Mouse (Mus musculus): ENCODE data around the gene Hs3st5. TPM values are rescaled to one million over a fixed set of nuclear protein-coding genes. Genes with fewer than 3 reads are reported as not detected.
"Not testable (repeated sequence)": the region's sequence is repeated elsewhere in the genome, so short reads cannot be mapped to it uniquely, and the experiment has no call there.

Hs3st5 gene
- total RNA-seq, 2 experiments from 2014 or later, result not detected

GRCm38 (mm10) chr10:36554941-36555888, 48.6 kb downstream of the Hs3st5 start:
- ATAC-seq (replicated peaks; ENCODE audit: low FRiP score, poor library complexity, severe bottlenecking), result no peak

DNA sequence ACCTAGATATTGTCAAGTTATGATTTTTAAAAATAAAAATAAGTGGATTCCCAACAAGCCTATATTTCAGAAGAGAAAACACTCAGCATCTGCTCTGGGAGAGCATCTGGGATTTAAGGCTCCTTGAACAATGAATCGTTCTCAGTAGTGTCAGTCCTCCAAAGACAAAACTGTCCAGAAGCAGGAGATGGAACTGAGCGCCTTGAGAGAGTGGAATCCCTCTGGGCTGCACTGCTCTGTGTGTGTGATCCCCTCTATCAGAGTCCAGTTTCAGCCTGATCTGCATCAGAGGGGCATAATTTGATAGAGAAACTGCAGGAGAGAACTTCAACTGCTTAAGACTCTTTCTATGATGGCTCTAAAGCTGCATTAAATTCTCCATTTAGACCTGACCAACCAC, 49.5 kb downstream of the Hs3st5 start:
- no peak for ATAC-seq (replicated peaks; ENCODE audit: low FRiP score, poor library complexity, severe bottlenecking)

DNA sequence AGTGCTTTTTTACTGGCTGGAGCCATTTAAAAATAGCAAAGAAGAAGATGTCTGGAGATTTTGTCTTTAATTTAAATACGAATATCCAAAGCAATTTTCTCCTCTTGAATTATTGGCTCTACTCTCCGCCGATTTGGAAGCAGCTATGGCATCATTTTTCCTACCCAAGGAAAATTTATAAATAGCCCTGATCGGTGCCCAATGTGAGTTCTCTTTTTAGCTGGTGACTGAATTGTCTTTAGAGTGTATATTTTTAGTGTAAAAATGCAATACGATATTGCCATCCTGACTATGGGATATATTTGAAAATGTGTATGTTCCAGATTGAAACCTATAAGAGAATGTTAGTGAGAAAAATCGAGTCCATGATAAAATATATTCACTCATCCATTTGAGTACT, 51.1 kb downstream of the Hs3st5 start:
- no peak for ATAC-seq (replicated peaks; ENCODE audit: low FRiP score, poor library complexity, severe bottlenecking)

- ATAC-seq (replicated peaks; ENCODE audit: low FRiP score, poor library complexity, severe bottlenecking), result no peak
Measured at GRCm38 (mm10) chr10:36558736-36559135, 52.1 kb downstream of the Hs3st5 start.

DNA sequence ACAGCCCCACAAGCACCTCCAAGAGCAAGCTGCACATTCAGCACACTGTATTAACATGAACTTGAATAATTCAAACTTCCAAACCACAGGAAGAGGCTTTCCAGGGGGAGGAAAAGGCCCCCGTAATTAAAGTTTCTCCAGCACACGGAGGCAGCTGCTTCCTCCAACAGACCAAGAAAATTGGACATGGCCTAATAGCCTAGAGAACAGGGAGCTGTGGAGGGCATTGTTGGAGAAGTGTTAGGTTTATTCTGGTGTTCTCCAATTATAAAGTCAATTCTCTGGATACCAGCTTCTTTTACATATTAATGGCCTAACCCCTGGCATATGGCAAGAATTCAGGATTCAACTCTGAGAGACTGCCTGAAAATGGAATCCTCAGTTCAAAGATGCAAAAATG, 60.6 kb downstream of the Hs3st5 start:
- ATAC-seq (replicated peaks; ENCODE audit: low FRiP score, poor library complexity, severe bottlenecking), result no peak

DNA sequence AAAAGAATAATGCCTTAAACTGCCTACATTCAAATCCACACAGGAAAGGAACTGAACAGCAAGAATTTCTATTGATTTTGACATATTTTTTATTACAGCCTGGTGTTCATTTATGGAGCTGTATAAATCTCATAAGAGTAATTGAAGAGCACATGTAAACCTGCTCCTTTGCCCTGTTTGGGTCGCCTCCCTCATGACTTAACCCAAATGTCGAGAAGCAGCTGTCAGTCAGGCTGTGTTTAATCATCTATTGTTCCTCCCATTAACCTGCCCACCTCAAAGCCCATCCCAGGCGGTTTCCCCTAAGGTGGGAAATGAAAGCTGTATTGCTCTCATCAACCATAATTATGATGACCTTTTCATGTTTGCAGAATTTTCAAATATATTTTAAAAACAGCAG, 65.9 kb downstream of the Hs3st5 start:
- no peak for ATAC-seq (replicated peaks; ENCODE audit: low FRiP score, poor library complexity, severe bottlenecking)

DNA sequence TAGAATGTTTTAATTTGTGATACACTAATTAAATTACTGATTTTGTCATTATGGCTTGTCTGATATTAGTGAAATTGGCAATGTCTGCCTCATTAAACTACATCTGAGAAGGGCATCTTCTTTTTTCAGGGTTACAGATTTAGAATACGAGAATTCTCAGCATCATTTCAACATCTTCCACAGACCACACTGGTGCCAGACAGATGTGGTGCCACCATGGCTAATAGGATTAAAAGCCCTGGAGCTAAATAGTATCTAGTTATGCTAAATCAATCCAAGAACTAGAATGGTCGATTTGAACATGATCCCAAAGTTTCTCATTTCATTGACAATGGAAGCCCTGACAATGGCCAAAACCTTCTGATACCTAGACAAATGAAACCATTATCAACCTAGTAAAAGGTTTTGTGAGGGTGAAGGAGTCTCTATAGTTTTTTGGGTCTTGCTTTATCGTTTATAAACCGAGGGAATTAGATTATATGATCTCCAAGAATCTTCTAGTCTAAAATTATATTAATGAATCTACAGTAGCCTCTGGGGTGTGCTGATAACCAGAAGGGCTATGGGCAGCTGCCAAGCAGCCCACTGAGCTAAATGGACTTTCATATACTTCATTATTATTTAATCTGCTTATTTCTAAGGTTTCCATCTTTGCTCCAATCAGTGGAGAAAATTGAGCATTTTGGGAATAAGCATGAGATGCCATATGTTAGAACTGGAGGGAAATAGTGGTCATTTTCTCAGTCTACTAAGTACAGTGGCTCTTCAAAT, 71.9 kb downstream of the Hs3st5 start:
- no peak for ATAC-seq (replicated peaks; ENCODE audit: low FRiP score, poor library complexity, severe bottlenecking)

- ATAC-seq (replicated peaks; ENCODE audit: low FRiP score, poor library complexity, severe bottlenecking), result no peak
Measured at GRCm38 (mm10) chr10:36610400-36610799, 103.8 kb downstream of the Hs3st5 start.

- ATAC-seq (replicated peaks; ENCODE audit: low FRiP score, poor library complexity, severe bottlenecking), result not testable (repeated sequence)
Measured at GRCm38 (mm10) chr10:36611415-36611814, 104.8 kb downstream of the Hs3st5 start.

GRCm38 (mm10) chr10:36623037-36623436, 116.4 kb downstream of the Hs3st5 start:
- ATAC-seq (replicated peaks; ENCODE audit: low FRiP score, poor library complexity, severe bottlenecking), result no peak

DNA sequence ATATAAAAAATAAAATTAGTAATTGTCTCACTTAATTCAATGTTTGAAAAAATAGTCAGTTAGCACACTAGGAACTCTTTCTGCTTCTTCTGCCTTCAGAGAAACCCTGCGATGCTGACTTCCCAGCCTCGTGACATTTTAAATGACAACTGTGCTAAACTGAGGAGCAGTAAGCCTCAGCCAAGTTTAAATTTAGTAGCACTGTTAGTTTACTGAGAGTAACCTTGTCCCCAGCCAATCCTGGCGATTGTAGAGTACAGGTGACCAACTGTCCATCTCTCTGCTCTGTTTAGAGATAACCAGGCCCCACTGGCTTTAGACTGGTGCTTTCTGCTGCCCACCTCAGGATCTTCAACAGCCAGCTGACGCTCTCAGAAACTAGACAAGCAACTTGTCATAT, 121.3 kb downstream of the Hs3st5 start:
- no peak for ATAC-seq (replicated peaks; ENCODE audit: low FRiP score, poor library complexity, severe bottlenecking)

- ATAC-seq (replicated peaks; ENCODE audit: low FRiP score, poor library complexity, severe bottlenecking), result no peak
Measured at GRCm38 (mm10) chr10:36631746-36632145, 125.1 kb downstream of the Hs3st5 start.

DNA sequence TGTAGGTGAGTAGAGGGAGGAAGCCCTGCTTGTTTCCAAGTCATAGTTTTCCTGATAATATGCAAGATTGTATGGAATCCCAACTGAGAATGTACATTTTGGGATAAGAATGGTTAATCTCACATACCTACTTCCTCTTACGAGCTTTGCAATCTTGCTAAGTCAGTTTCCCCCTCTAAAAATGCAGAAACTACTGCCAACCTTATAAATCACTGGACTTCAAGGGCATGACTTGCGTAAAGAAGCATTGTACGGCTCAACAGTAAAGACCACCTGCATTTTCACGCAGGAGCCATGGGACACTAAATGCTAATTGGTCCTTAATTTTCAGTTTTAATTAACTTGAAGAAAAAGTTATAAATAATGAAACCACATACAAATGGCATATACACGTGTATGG, 144.0 kb downstream of the Hs3st5 start:
- ATAC-seq (replicated peaks; ENCODE audit: low FRiP score, poor library complexity, severe bottlenecking), result no peak

DNA sequence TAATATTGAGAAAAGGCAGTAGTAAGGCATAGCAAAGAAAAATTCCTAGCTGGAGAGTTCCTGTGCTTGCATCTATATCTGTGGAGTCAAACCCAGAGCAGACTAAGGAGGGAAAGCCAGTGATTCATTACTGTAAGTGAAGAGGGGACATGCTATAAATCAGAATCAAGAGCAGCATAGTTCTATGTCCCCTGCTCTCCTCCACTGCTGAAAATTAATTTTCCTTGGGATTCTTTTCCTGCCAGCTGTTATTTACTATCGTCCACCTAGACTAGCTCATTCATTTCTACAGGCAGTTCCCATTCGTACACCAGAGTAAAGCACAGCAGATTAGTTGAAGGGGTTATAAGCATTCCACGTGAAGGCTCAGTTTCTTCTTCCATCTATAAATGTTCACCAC, 207.4 kb downstream of the Hs3st5 start:
- ATAC-seq (replicated peaks; ENCODE audit: low FRiP score, poor library complexity, severe bottlenecking), result no peak

- no peak for ATAC-seq (replicated peaks; ENCODE audit: low FRiP score, poor library complexity, severe bottlenecking)
Measured at GRCm38 (mm10) chr10:36726239-36726638, 219.6 kb downstream of the Hs3st5 start.

DNA sequence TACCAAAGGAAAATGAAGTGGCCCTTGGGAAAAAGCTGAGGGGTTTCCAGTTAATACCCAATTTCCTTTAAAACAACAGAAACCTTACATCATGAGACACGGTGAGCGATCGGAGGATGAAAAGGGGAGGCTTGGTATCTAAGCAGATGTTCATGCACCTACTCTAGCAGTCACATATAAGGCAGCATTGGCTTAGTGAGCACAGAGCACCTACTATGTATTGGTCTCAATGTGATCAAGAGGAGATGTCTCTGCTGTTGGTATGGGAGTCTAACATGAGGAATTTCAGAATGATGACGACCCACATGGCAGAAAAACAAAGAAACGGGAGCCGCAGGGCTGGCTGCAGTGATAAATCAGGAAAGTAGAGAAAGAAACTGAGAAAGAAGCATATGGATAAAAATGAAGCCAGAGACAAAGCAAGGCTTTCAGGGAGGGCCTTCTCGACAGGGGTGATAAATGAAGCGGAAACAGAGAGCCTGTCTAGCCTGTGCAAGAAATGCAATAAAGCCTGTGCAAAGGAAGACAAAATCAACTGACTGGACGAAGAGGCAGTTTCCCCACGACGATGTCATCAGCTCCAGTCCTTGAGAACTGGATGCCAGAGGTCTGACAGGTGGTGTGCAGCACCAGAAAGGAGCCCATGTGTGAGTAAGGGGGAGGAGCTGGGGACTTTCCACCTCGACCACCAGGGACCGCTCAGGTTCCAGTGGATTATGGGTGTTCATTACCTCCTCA, 222.9 kb downstream of the Hs3st5 start:
- ATAC-seq (replicated peaks; ENCODE audit: low FRiP score, poor library complexity, severe bottlenecking), result no peak

DNA sequence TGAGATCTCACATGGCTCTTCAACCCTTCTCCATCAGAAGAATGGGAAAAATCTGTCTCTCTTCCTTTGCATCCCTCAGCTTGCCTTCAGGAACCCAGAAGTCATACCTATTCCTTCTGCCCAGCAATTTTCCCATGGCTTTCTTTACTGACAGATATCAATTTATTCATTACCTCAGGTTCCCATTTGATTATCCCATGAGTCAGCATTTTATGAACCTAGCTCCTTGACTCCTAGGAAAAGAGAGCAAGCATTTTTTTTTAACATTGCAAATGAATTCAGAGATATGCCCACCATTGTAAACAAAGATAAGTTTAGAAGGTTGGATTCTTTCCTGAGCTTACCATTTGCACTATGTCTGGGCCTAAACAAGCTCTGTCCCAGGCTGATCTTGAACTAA, 232.8 kb downstream of the Hs3st5 start:
- no peak for ATAC-seq (replicated peaks; ENCODE audit: low FRiP score, poor library complexity, severe bottlenecking)

- ATAC-seq (replicated peaks; ENCODE audit: low FRiP score, poor library complexity, severe bottlenecking), result no peak
Measured at GRCm38 (mm10) chr10:36750021-36750420, 243.4 kb downstream of the Hs3st5 start.

DNA sequence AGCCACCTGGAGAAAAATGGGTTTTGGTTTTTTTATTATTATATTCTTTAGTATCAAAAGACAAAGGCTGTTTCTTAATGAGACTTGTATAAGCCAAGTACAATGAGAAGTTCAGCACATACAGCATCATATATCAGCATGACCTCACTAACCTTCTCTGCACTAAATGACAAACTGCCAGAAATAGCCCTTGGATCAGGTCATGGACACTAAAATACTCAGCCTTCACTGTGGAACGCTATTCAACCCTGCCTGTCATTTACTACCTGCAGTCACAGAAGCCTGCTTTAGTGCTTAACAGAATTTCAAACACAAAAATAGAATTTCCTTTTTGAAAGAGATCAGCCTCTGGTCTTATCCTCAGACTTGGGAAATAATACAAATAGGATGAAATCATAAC, 247.9 kb downstream of the Hs3st5 start:
- ATAC-seq (replicated peaks; ENCODE audit: low FRiP score, poor library complexity, severe bottlenecking), result no peak

- no peak for ATAC-seq (replicated peaks; ENCODE audit: low FRiP score, poor library complexity, severe bottlenecking)
Measured at GRCm38 (mm10) chr10:36773595-36773994, 267.0 kb downstream of the Hs3st5 start.

Data from erythroblast, adult 5-6 weeks (primary cell).